In the genomic region with DNA sequence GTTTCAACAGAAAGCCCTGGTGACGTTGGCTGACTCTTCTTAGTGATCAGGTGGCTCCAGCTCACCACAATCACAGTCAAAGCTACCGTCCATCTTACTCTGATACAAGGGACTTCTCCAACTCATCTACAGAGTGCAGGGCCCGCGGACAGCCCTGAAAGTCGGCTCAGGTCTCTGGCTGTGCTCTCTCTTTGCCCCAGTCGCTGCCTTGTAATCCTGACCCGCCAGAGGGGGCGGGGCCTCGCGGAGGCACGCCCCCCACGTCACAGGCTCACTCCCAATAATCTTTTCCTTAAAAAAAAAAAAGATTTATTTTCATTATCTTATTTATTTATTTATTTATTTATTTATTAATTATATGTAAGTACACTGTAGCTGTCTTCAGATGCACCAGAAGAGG, we compare ENCODE assay signal across 21 mouse cellular contexts.
"Had no signal": no experiment of that assay in that cellular context is flagged by ENCODE, and none has a peak within 500 bp of the region (broad histone marks: within the 10 kb centered on the region; RNA-seq: fewer than 3 reads in every experiment).

No protein-coding gene starts in this region.

- ATAC-seq: intestine, embryonic 15.5 days had no signal

- H3K4me2 ChIP-seq: intestine, embryonic 15.5 days; kidney, embryonic 15.5 days; limb, embryonic 13.5 days; liver, embryonic 13.5 days; neural tube, embryonic 12.5 days; neural tube, embryonic 15.5 days; stomach, embryonic 15.5 days had no signal

- H3K36me3 ChIP-seq: intestine, embryonic 15.5 days; kidney, embryonic 15.5 days; limb, embryonic 10.5 days; limb, embryonic 13.5 days; liver, embryonic 13.5 days; neural tube, embryonic 12.5 days; neural tube, embryonic 15.5 days; stomach, embryonic 15.5 days had no signal

- H3K27me3 ChIP-seq: intestine, embryonic 15.5 days; kidney, embryonic 15.5 days; limb, embryonic 13.5 days; neural tube, embryonic 12.5 days; neural tube, embryonic 15.5 days; stomach, embryonic 15.5 days had no signal

- H3K4me1 ChIP-seq: intestine, embryonic 15.5 days; kidney, embryonic 15.5 days; limb, embryonic 10.5 days; limb, embryonic 13.5 days; liver, embryonic 13.5 days; neural tube, embryonic 12.5 days; neural tube, embryonic 15.5 days; stomach, embryonic 15.5 days had no signal

- H3K4me3 ChIP-seq: intestine, embryonic 15.5 days; kidney, embryonic 15.5 days; limb, embryonic 10.5 days; limb, embryonic 13.5 days; liver, embryonic 13.5 days; neural tube, embryonic 12.5 days; neural tube, embryonic 15.5 days; stomach, embryonic 15.5 days had no signal

- DNase-seq: kidney, adult 11 months; kidney, adult 8-10 months; kidney, postnatal 10 days; kidney, postnatal 36 days; liver; liver, embryonic 13.5 days; lung, adult 2 months; lung, postnatal 14 days; lung, postnatal 4 days; midbrain, embryonic 14.5 days; retina, postnatal 1 day; right cerebral cortex, postnatal 25 days; spleen, adult 18-20 months; thymus, postnatal 25 days had no signal

- H3K9me3 ChIP-seq: intestine, embryonic 15.5 days; kidney, embryonic 15.5 days; limb, embryonic 10.5 days; liver, embryonic 13.5 days; neural tube, embryonic 12.5 days; stomach, embryonic 15.5 days had no signal

- H3K9ac ChIP-seq: intestine, embryonic 15.5 days; kidney, embryonic 15.5 days; limb, embryonic 13.5 days; liver, embryonic 13.5 days; neural tube, embryonic 12.5 days; neural tube, embryonic 15.5 days; stomach, embryonic 15.5 days had no signal

- H3K27ac ChIP-seq: intestine, embryonic 15.5 days; kidney, embryonic 15.5 days; limb, embryonic 10.5 days; limb, embryonic 13.5 days; liver, embryonic 13.5 days; neural tube, embryonic 12.5 days; neural tube, embryonic 15.5 days; stomach, embryonic 15.5 days had no signal
